Mouse (Mus musculus): ENCODE data around the gene Usp6nl. TPM values are rescaled to one million over a fixed set of nuclear protein-coding genes. Genes with fewer than 3 reads are reported as not detected.

Gene Usp6nl
- polyA plus RNA-seq (2015; fragmentation: Nextera tagmentation; extraction: Ambion mirVana): 9.7 and 10.9 TPM in 2 replicates

GRCm38 (mm10) chr2:6322376-6322901 lies at the start of gene Usp6nl:
Gene Usp6nl (plus strand): TSS chr2:6322667.
- H3K27ac ChIP-seq: peak within 1 kb of the TSS; percentile 99
- peak within 1 kb of the TSS; percentile 89 for H3K4me3 ChIP-seq
- no peaks in the 10 kb centered on the region for H3K9me3 ChIP-seq
- WGBS: 1% methylated on average over 58 of the region's 75 CpGs
- peak; percentile 86 for ATAC-seq (ENCODE audit: insufficient number of reproducible peaks, insufficient read depth, low FRiP score, low TSS enrichment, low read depth)
- peaks cover 21% of the 10 kb centered on the region for H3K4me1 ChIP-seq
- H3K36me3 ChIP-seq: no peaks in the 10 kb centered on the region
- peak within 1 kb of the TSS; percentile 96 for H3K9ac ChIP-seq
- peak within 1 kb of the TSS; percentile 68 for H3K4me2 ChIP-seq
- no peaks in the 10 kb centered on the region for H3K27me3 ChIP-seq

DNA sequence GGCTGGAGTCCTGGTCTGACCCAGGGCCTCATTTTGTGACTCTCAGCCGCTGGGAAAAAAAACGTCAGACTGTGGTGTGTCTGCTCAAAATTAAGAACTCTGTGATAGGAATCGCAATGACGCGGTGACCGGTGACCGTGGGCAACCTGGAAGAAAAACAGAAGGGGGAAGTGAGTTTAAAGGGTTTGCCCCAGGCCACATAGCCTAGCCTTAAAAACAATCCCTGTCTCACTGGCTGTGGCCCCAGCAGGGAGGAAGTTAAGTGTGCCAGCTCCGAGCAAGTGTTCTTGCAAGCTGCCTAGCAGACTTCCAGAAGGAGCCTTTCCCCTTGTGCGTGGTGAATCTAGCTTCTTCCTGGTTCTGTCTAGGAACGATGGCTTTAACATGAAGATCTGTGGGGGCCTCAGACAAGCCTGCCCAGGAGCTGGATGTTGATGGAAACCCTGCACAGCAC lies 49.0 kb upstream of the Usp6nl start:
- Histone ChIP-seq H3K4me2 (peak overlapping the region; percentile 37), H3K36me3 (no peaks in the 10 kb centered on the region), H3K27ac (peak overlapping the region; percentile 48), H3K27me3 (no peaks in the 10 kb centered on the region), H3K4me3 (no peak overlapping the region), H3K9ac (0 out of 2 replicates have a peak overlapping the region, but pooled peaks have one; percentile 32), H3K4me1 (peaks cover 16% of the 10 kb centered on the region), H3K9me3 (no peaks in the 10 kb centered on the region)
- no peak for ATAC-seq (ENCODE audit: insufficient number of reproducible peaks, insufficient read depth, low FRiP score, low TSS enrichment, low read depth)
- 12% methylated on average over 10 of the region's 10 CpGs for WGBS

- no peak for ATAC-seq (ENCODE audit: insufficient number of reproducible peaks, insufficient read depth, low FRiP score, low TSS enrichment, low read depth)
- H3K4me3 ChIP-seq: no peak overlapping the region
- 85% methylated on average over 10 of the region's 10 CpGs for WGBS
- H3K9ac ChIP-seq: no peak overlapping the region
- no peaks in the 10 kb centered on the region for H3K9me3 ChIP-seq
- H3K27me3 ChIP-seq: peaks cover 2% of the 10 kb centered on the region; the same call in 1 of the 2 replicates
- H3K27ac ChIP-seq: no peak overlapping the region
- H3K4me1 ChIP-seq: peaks cover 8% of the 10 kb centered on the region
- no peaks in the 10 kb centered on the region for H3K36me3 ChIP-seq
- no peak overlapping the region for H3K4me2 ChIP-seq
Measured at GRCm38 (mm10) chr2:6278813-6279530, 43.5 kb upstream of the Usp6nl start.

- Histone ChIP-seq H3K9ac (no peak overlapping the region), H3K27ac (no peak overlapping the region), H3K9me3 (no peaks in the 10 kb centered on the region), H3K4me1 (peaks cover 5% of the 10 kb centered on the region; the same call in 1 of the 2 replicates), H3K36me3 (no peaks in the 10 kb centered on the region), H3K27me3 (peaks cover 2% of the 10 kb centered on the region; the same call in 1 of the 2 replicates), H3K4me2 (no peak overlapping the region), H3K4me3 (no peak overlapping the region)
- 60% methylated on average over 10 of the region's 10 CpGs for WGBS
- ATAC-seq (ENCODE audit: insufficient number of reproducible peaks, insufficient read depth, low FRiP score, low TSS enrichment, low read depth): no peak
Measured at GRCm38 (mm10) chr2:6279614-6280301, 42.7 kb upstream of the Usp6nl start.

DNA sequence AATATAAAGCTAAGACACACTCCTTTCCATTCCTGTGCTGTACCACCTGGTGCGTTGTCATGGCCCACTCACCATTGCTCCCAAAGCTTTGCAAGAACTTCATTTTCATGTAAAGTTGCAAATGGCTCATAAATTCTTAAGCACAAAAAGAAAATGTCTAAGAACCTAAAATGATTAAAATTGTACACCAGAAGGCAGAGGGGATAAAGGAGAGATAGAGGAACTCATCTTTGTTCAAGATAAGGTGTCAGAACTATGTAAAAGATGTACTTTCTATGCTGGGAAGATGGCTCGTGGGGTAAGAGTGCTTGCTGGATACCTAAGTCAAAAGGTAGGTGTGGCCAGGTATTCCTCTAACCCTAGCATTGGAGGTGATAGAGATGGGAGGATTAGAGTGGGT lies 38.9 kb upstream of the Usp6nl start:
- no peaks in the 10 kb centered on the region for H3K9me3 ChIP-seq
- no peak overlapping the region for H3K27ac ChIP-seq
- no peaks in the 10 kb centered on the region for H3K36me3 ChIP-seq
- H3K27me3 ChIP-seq: peaks cover 2% of the 10 kb centered on the region; the same call in 1 of the 2 replicates
- no peak overlapping the region for H3K9ac ChIP-seq
- no peak overlapping the region for H3K4me2 ChIP-seq
- H3K4me3 ChIP-seq: no peak overlapping the region
- H3K4me1 ChIP-seq: peaks cover 5% of the 10 kb centered on the region; the same call in 1 of the 2 replicates
- ATAC-seq (ENCODE audit: insufficient number of reproducible peaks, insufficient read depth, low FRiP score, low TSS enrichment, low read depth): no peak
- 70% methylated on average over 2 of the region's 2 CpGs for WGBS

GRCm38 (mm10) chr2:6284784-6285183 lies 37.7 kb upstream of the Usp6nl start:
- ATAC-seq (ENCODE audit: insufficient number of reproducible peaks, insufficient read depth, low FRiP score, low TSS enrichment, low read depth): no peak
- no peak overlapping the region for H3K4me2 ChIP-seq
- H3K9me3 ChIP-seq: no peaks in the 10 kb centered on the region
- no peak overlapping the region for H3K9ac ChIP-seq
- H3K27me3 ChIP-seq: peaks cover 2% of the 10 kb centered on the region; the same call in 1 of the 2 replicates
- H3K4me1 ChIP-seq: peaks cover 5% of the 10 kb centered on the region; the same call in 1 of the 2 replicates
- H3K4me3 ChIP-seq: no peak overlapping the region
- no peak overlapping the region for H3K27ac ChIP-seq
- WGBS: 81% methylated on average over 3 of the region's 3 CpGs
- no peaks in the 10 kb centered on the region for H3K36me3 ChIP-seq

DNA sequence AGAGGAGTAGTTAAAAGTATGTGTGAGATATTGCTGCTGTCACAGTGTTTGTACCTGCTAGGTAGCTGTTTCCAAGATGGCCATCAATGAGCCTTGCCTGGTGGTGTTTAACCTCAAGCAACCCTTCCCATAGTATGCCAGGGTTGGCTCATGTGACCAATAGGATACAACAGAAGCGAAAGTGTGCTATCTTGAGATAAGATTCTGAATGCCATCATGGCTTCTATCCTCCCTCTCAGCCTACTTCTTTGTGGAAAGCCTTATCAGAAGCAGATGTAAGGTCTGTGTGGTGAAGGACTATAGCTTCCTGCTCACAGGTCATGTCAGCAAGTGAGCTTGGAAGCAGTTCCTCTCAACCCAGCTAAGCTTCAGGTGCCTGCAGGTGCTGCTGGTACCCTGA lies 36.7 kb upstream of the Usp6nl start:
- Histone ChIP-seq H3K27ac (no peak overlapping the region), H3K4me3 (no peak overlapping the region), H3K4me1 (peaks cover 5% of the 10 kb centered on the region; the same call in 1 of the 2 replicates), H3K9me3 (no peaks in the 10 kb centered on the region), H3K36me3 (no peaks in the 10 kb centered on the region), H3K4me2 (no peak overlapping the region), H3K27me3 (peaks cover 2% of the 10 kb centered on the region; the same call in 1 of the 2 replicates), H3K9ac (no peak overlapping the region)
- 83% methylated on average over 1 of the region's 1 CpGs for whole genome bisulfite sequencing
- ATAC-seq (ENCODE audit: insufficient number of reproducible peaks, insufficient read depth, low FRiP score, low TSS enrichment, low read depth): no peak

DNA sequence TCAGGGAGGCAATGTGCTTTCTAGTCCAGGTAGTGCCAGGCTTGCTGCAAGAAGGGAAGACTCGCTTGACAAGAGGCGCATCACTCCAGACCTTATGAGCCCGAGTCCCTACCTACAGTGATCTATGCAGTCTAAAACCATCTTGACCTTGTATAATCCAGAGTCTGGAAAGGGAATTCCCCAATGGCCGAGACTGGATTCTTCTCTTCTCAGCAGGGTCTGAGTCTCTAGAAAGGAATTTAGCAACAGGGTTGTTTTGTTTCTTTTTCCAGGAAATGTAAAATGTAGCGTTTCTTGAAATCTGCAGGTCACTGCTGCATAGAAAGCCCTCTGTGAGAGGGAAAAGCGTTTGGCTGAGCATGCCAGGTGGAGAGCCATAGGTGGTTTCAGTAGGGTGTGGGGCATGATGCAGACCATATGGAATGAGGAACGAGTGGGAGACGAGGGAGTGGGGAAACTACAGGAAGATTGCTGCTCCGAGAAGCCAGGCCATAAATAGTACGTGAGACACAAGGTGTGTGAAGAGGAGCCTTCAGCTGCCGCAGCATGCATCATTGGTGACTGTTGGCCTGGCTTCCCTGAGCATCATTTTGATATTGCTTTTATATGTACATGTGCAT lies 28.5 kb upstream of the Usp6nl start:
- no peaks in the 10 kb centered on the region for H3K27me3 ChIP-seq
- H3K27ac ChIP-seq: no peak overlapping the region
- no peak overlapping the region for H3K4me2 ChIP-seq
- no peaks in the 10 kb centered on the region for H3K36me3 ChIP-seq
- no peak overlapping the region for H3K9ac ChIP-seq
- 73% methylated on average over 11 of the region's 11 CpGs for WGBS
- peaks cover 5% of the 10 kb centered on the region; the same call in 1 of the 2 replicates for H3K4me1 ChIP-seq
- no peak for ATAC-seq (ENCODE audit: insufficient number of reproducible peaks, insufficient read depth, low FRiP score, low TSS enrichment, low read depth)
- no peaks in the 10 kb centered on the region for H3K9me3 ChIP-seq
- no peak overlapping the region for H3K4me3 ChIP-seq

- H3K27ac ChIP-seq: no peak overlapping the region
- H3K36me3 ChIP-seq: no peaks in the 10 kb centered on the region
- no peak overlapping the region for H3K4me2 ChIP-seq
- H3K9ac ChIP-seq: no peak overlapping the region
- H3K9me3 ChIP-seq: no peaks in the 10 kb centered on the region
- ATAC-seq (ENCODE audit: insufficient number of reproducible peaks, insufficient read depth, low FRiP score, low TSS enrichment, low read depth): no peak
- H3K4me3 ChIP-seq: no peak overlapping the region
- WGBS: 59% methylated on average over 7 of the region's 7 CpGs
- peaks cover 5% of the 10 kb centered on the region; the same call in 1 of the 2 replicates for H3K4me1 ChIP-seq
- no peaks in the 10 kb centered on the region for H3K27me3 ChIP-seq
Measured at GRCm38 (mm10) chr2:6294993-6295628, 27.4 kb upstream of the Usp6nl start.

DNA sequence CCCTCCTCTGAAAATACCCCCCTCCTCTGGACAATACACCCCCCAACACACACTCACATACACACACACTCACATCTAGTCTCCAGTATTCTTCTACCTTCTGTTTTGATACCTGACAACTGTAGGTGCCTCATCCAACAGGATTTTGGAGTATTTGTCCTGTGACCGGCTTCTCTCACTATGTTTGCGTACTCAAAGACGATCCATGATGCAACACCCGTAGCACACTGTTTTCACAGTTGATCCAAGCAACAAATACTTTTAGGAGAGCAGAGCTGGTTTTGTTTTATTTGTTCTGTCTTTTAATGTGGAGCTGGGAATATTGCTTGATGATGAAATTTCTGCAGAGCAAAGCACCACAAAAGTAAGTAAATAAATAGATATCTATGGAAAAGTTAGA lies 17.7 kb upstream of the Usp6nl start:
- H3K9ac ChIP-seq: no peak overlapping the region
- no peaks in the 10 kb centered on the region for H3K27me3 ChIP-seq
- H3K9me3 ChIP-seq: no peaks in the 10 kb centered on the region
- H3K4me3 ChIP-seq: no peak overlapping the region
- H3K4me2 ChIP-seq: no peak overlapping the region
- no peaks in the 10 kb centered on the region for H3K36me3 ChIP-seq
- ATAC-seq (ENCODE audit: insufficient number of reproducible peaks, insufficient read depth, low FRiP score, low TSS enrichment, low read depth): no peak
- 93% methylated on average over 4 of the region's 4 CpGs for WGBS
- H3K4me1 ChIP-seq: no peaks in the 10 kb centered on the region
- H3K27ac ChIP-seq: no peak overlapping the region

DNA sequence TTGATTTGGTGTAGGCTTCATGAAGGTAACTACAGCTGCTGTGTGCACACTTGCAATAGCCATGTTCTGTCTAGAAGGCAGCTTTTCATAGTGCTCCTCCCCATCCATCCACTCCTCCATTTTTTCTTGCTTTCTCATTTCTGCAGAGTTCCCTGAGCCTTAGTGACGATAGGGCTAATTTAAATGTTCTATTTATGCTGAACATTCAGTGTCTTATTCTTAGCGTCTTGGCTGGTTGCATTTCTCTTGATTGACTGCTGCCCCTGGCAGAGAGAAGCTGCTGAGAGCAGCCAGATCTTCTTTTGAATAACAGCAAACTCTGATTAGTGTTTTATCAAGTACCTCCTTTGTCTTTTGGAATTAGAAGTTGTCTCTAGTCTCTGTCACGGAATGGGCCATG lies 15.6 kb upstream of the Usp6nl start:
- 73% methylated on average over 3 of the region's 3 CpGs for WGBS
- Histone ChIP-seq H3K27me3 (no peaks in the 10 kb centered on the region), H3K36me3 (no peaks in the 10 kb centered on the region), H3K4me1 (no peaks in the 10 kb centered on the region), H3K4me2 (no peak overlapping the region), H3K9me3 (no peaks in the 10 kb centered on the region), H3K9ac (no peak overlapping the region), H3K27ac (no peak overlapping the region), H3K4me3 (no peak overlapping the region)
- ATAC-seq (ENCODE audit: insufficient number of reproducible peaks, insufficient read depth, low FRiP score, low TSS enrichment, low read depth): no peak

Measured in embryonic facial prominence, embryonic 13.5 days (tissue).